ENCODE assay signal across 18 mouse cellular contexts in genomic region chr11:61310321-61310720, GRCm38 (mm10). TPM values are rescaled to one million over a fixed set of nuclear protein-coding genes. Genes with fewer than 3 reads are reported as not detected.
"Had no signal": no experiment of that assay in that cellular context is flagged by ENCODE, and none has a peak within 500 bp of the region (broad histone marks: within the 10 kb centered on the region; RNA-seq: fewer than 3 reads in every experiment).

No protein-coding gene starts in this region.

- H3K4me3 ChIP-seq: left cerebral cortex, adult 2 months; limb, embryonic 10.5 days; liver, embryonic 12.5 days; myocyte; neural tube, embryonic 12.5 days; stomach, embryonic 15.5 days had no signal

- H3K36me3 ChIP-seq: limb, embryonic 10.5 days; liver, embryonic 12.5 days; neural tube, embryonic 12.5 days; stomach, embryonic 15.5 days had no signal

- H3K9ac ChIP-seq: liver, embryonic 12.5 days; neural tube, embryonic 12.5 days; stomach, embryonic 15.5 days had no signal

- H3K27me3 ChIP-seq: liver, embryonic 12.5 days; neural tube, embryonic 12.5 days; stomach, embryonic 15.5 days had no signal

- H3K4me2 ChIP-seq: liver, embryonic 12.5 days; neural tube, embryonic 12.5 days; stomach, embryonic 15.5 days had no signal

- H3K9me3 ChIP-seq: limb, embryonic 10.5 days; stomach, embryonic 15.5 days had no signal

- H3K4me1 ChIP-seq: neural tube, embryonic 12.5 days; stomach, embryonic 15.5 days had no signal

- ATAC-seq: intestine, postnatal 0 days; liver, embryonic 12.5 days; lung, postnatal 0 days had no signal

- DNase-seq: kidney, adult 8-10 months; kidney, postnatal 25 days; lung, adult 2 months; lung, postnatal 36 days; midbrain, embryonic 14.5 days; right cerebral cortex, postnatal 4 days had no signal

- H3K27ac ChIP-seq: left cerebral cortex, adult 2 months; limb, embryonic 10.5 days; liver, embryonic 12.5 days; neural tube, embryonic 12.5 days; stomach, embryonic 15.5 days had no signal

RNA-seq across cellular contexts. Expression of gene Slc47a2, which starts 32.3 kb away (rescaled TPM):
- total RNA-seq: layer of hippocampus, postnatal 25 days; megakaryocyte progenitor cell, adult 5-6 weeks; neutrophil, adult 5-6 weeks had no signal
- polyA plus RNA-seq: intestine, postnatal 0 days; limb, embryonic 10.5 days; liver, embryonic 12.5 days; midbrain, embryonic 14.5 days; neural tube, embryonic 12.5 days; spleen, adult 2 months; stomach, embryonic 15.5 days had no signal
